Mouse (Mus musculus) stomach, embryonic 16.5 days (tissue): Measurements from ENCODE around the gene Sugp2. TPM values are rescaled to one million over a fixed set of nuclear protein-coding genes. Genes with fewer than 3 reads are reported as not detected.
A peak's percentile ranks its signal among the peaks of the same experiment; 100 is the strongest.
"Not testable (repeated sequence)": the region's sequence is repeated elsewhere in the genome, so short reads cannot be mapped to it uniquely, and the experiment has no call there.

ENCODE experiments used
- ATAC-seq: fragments of 200-750 bp; cut with Nextera tagmentation; 2 replicates; pipeline ENCODE4 v1.8.0; 2017; ENCODE audit warnings: moderate number of reproducible peaks, moderate TSS enrichment; ENCODE audit not compliant: insufficient read depth, low FRiP score
- H3K27ac ChIP-seq: fragments of 300-500 bp; sonication (generic); 2 replicates; pipeline ENCODE4 v1.5.1; 2014; ENCODE audit warnings: low read length
- H3K27me3 ChIP-seq: fragments of 300-500 bp; sonication (generic); 2 replicates; pipeline ENCODE4 v1.6.1; 2014; ENCODE audit warnings: low read length, control low read depth, mixed read lengths; ENCODE audit not compliant: control insufficient read depth, insufficient read depth
- H3K36me3 ChIP-seq: fragments of 300-500 bp; sonication (generic); 2 replicates; pipeline ENCODE4 v1.6.1; 2014; ENCODE audit warnings: low read length; ENCODE audit not compliant: control insufficient read depth, insufficient read depth
- H3K4me1 ChIP-seq: fragments of 300-500 bp; sonication (generic); 2 replicates; pipeline ENCODE4 v1.6.1; 2014; ENCODE audit warnings: low read length, control low read depth, mixed read lengths; ENCODE audit not compliant: control insufficient read depth, insufficient read depth
- H3K4me2 ChIP-seq: fragments of 300-500 bp; sonication (generic); 2 replicates; pipeline ENCODE4 v1.6.1; 2014; ENCODE audit warnings: low read depth, low read length, mixed read lengths
- H3K4me3 ChIP-seq: fragments of 300-500 bp; sonication (generic); replicated peaks from 2 replicates; pipeline ENCODE4 v1.5.1; 2014; ENCODE audit warnings: mild to moderate bottlenecking, low read length
- H3K9ac ChIP-seq: fragments of 300-500 bp; sonication (generic); 2 replicates; pipeline ENCODE4 v1.6.1; 2014; ENCODE audit warnings: low read length
- H3K9me3 ChIP-seq: fragments of 300-500 bp; sonication (generic); replicated peaks from 2 replicates; pipeline ENCODE4 v1.6.1; 2016; ENCODE audit warnings: low read length, control low read depth; ENCODE audit not compliant: control insufficient read depth
- WGBS: fragments of 180-500 bp; shearing (Covaris S2); extraction: QIAGEN DNeasy Blood & Tissue Kit; methylation state at CpG from one replicate; pipeline ENCODE4 v1.1.7; 2014; 5-methylcytosine and 5-hydroxymethylcytosine counted together
- polyA plus RNA-seq: library from polyadenylated mRNA; unstranded; fragments of >200 nt; fragmentation: Nextera tagmentation; extraction: Ambion mirVana; gene quantifications from 2 replicates; pipeline ENCODE4 v1.2.1, GENCODE M21; 2015

Sugp2 gene
- polyA plus RNA-seq, 1 experiment from 2014 or later: 25.6 TPM

DNA sequence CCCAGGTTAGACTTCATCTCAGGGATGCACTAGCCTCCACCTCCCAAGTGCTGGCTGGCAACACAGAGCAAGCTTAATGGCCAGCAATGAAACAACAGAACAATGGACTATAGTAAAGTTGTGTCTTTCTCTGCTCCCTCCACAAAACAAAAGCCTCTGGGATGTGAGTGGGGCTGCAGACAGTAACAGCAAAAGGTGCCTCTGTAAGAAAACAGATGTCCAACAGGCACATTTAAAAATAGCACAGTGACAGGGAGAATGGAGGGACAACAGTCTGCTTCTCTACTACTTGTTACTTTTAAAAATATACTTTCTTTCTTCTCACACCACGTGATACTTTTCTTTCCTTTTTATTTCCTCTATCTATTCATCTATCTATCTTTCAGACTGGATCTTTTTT is 29.3 kb upstream of the Sugp2 start:
- no peak for ATAC-seq
- 72% methylated on average over 1 of the region's 1 CpGs for WGBS
- Histone ChIP-seq H3K27me3 (no peaks in the 10 kb centered on the region), H3K27ac (no peak overlapping the region), H3K36me3 (no peaks in the 10 kb centered on the region), H3K9ac (no peak overlapping the region), H3K4me3 (no peak overlapping the region), H3K4me2 (no peak overlapping the region), H3K4me1 (peaks cover 8% of the 10 kb centered on the region), H3K9me3 (no peaks in the 10 kb centered on the region)

DNA sequence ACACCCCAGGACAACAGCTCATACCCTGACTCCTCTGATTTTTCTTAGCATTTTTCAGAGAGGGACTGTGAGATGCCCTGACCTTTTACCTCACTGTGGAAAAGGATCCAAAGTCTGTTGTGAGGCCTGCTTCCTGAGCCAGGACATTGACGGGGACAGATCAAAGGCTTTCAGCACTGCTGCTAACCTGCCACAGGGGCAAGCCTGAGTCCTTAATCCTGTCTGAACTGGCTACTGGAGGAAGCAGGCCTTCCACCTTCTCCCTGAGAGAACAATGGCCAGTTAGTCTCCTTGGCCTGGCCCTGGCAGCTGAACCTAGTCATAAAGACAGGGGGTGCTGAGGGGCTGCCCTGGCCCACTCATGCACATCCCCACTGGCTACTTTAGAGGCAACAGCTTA is 25.9 kb upstream of the Sugp2 start:
- 58% methylated on average over 1 of the region's 1 CpGs for WGBS
- Histone ChIP-seq H3K27me3 (no peaks in the 10 kb centered on the region), H3K9me3 (no peaks in the 10 kb centered on the region), H3K36me3 (no peaks in the 10 kb centered on the region), H3K4me1 (peaks cover 17% of the 10 kb centered on the region), H3K4me3 (no peak overlapping the region), H3K4me2 (no peak overlapping the region), H3K9ac (no peak overlapping the region; the same call in 1 of the 2 replicates), H3K27ac (no peak overlapping the region)
- no peak for ATAC-seq

DNA sequence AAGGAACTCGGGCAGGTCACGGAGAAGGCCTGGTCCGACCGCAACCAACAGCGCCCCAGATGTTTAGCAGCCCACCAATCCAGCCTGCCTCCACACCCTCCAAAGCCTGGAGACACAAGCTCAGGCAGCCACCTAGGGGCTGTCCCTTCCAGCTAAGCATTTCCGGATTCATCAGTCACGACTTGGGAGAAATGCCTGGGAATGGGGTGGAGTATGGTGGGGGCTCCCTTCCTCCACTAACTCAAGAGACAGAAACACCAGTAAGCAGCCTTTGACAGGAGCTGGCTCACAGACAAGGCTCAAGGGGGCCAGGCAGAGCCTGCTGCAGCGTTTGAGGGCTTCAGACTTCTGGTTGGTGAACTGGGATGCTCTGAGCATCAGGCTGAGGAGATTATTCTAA is 23.5 kb upstream of the Sugp2 start:
- H3K27me3 ChIP-seq: no peaks in the 10 kb centered on the region
- H3K9ac ChIP-seq: 0 out of 2 replicates have a peak overlapping the region, but pooled peaks have one; percentile 33
- H3K9me3 ChIP-seq: no peaks in the 10 kb centered on the region
- H3K27ac ChIP-seq: peak overlapping the region; percentile 19; the same call in 1 of the 2 replicates
- no peak for ATAC-seq
- H3K36me3 ChIP-seq: no peaks in the 10 kb centered on the region
- H3K4me2 ChIP-seq: peak overlapping the region; percentile 30; the same call in 1 of the 2 replicates
- H3K4me3 ChIP-seq: 0 out of 2 replicates have a peak overlapping the region, but pooled peaks have one; percentile 9
- WGBS: 22% methylated on average over 8 of the region's 8 CpGs
- peaks cover 17% of the 10 kb centered on the region for H3K4me1 ChIP-seq

DNA sequence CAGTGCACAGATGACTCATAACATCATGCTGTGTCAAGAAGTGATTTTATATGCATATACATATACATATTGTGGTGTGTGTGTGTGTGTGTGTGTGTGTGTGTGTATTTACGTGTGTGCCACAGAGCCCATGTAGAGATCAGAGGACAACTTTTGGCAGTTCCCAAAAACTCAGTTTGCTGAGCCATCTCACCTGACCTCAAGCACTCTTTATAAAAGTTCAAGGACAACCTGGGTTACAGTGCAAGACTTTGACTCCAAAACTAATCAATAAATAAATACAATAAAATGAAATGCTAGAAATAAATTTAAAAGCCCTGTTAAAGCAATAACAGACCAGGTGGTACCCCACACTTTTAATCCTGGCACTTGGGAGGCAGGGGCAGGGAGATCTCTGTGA is 22.8 kb upstream of the Sugp2 start:
- Histone ChIP-seq H3K36me3 (no peaks in the 10 kb centered on the region), H3K27ac (no peak overlapping the region), H3K9ac (peak overlapping the region; percentile 80), H3K4me3 (peak overlapping the region; percentile 72), H3K4me2 (peak overlapping the region; percentile 99), H3K4me1 (peaks cover 17% of the 10 kb centered on the region), H3K27me3 (no peaks in the 10 kb centered on the region), H3K9me3 (no peaks in the 10 kb centered on the region)
- WGBS: 76% methylated on average over 1 of the region's 1 CpGs
- ATAC-seq: no peak

DNA sequence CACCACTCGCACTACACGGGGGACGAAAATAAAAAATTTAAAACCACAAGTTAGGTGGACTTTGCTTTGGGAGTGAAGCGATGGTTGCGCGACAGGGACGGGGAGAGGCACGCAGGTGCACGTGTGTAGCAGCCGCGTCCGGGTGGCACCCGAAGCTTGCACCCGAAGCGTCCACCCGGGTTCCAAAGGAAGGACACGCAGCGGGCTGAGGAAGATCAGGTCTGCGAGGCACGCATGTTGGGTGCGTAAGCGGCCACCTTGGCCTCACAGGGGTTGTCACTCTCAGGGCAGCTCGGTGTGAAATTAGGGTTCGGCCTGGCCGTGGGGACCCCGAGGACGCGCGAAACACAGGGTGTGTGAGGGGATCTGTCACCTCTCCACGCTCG is 22.3 kb upstream of the Sugp2 start:
- no peaks in the 10 kb centered on the region for H3K27me3 ChIP-seq
- H3K4me3 ChIP-seq: peak overlapping the region; percentile 72
- peaks cover 17% of the 10 kb centered on the region for H3K4me1 ChIP-seq
- peak overlapping the region; percentile 55 for H3K27ac ChIP-seq
- peak overlapping the region; percentile 80 for H3K9ac ChIP-seq
- no peaks in the 10 kb centered on the region for H3K9me3 ChIP-seq
- ATAC-seq: no peak
- 2% methylated on average over 31 of the region's 31 CpGs for WGBS
- no peaks in the 10 kb centered on the region for H3K36me3 ChIP-seq
- H3K4me2 ChIP-seq: peak overlapping the region; percentile 99

DNA sequence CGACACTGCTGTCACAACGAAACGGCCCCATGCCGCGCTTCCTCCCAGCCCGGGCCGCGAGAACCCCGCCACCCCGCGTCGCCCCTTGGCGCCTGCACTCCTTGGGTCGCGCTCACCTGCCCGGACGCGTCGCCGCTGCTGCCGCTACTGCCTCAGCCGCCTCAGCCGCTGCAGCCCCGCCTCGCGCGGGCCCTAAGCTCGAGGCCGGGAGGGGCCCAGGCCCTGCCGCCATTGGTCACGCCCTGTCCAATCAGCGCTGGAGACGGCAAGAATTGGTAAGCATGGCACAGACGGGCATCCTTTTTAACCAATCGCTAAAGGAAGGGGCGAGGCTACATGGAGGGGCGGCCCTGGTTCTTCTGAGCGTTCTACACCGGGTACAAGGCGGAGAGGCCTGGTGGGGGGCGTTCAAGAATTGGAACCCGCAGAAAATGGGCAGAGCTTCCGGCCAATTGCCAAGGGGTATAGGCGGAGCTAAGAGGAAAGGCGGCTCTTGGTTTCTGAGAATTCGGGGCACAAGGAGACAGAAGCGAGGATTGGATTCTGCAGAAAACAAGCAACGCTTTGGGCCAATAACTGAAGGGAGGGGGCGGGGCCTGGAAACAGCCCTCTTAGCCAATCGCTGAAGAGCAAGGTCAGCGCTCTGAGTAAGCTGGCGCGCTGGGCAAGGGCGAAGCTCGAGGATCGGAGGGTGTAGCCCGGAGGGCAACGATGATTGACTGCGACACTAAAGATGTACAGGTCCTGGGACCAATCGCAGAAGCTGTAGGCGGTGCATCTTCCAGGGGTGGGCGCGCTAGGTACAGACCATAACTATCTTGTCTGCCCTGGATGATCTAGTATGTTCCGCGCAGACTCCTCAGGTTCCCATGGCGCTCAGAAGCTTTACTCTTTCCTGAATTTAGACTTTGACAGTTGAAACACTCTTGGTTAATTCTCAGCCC is 21.6 kb upstream of the Sugp2 start, which contains the start of gene Slc25a42:
TSS of gene Slc25a42 (minus strand) at position 194 of the 944 bp plus-strand sequence.
- Histone ChIP-seq H3K4me2 (peak within 1 kb of the TSS; percentile 99), H3K4me1 (peaks cover 17% of the 10 kb centered on the region), H3K36me3 (no peaks in the 10 kb centered on the region), H3K9ac (peak within 1 kb of the TSS; percentile 80), H3K27ac (peak within 1 kb of the TSS; percentile 55), H3K9me3 (no peaks in the 10 kb centered on the region), H3K27me3 (no peaks in the 10 kb centered on the region), H3K4me3 (peak within 1 kb of the TSS; percentile 72)
- WGBS: under 1% methylated on average over 64 of the region's 66 CpGs
- peak; percentile 98 for ATAC-seq

DNA sequence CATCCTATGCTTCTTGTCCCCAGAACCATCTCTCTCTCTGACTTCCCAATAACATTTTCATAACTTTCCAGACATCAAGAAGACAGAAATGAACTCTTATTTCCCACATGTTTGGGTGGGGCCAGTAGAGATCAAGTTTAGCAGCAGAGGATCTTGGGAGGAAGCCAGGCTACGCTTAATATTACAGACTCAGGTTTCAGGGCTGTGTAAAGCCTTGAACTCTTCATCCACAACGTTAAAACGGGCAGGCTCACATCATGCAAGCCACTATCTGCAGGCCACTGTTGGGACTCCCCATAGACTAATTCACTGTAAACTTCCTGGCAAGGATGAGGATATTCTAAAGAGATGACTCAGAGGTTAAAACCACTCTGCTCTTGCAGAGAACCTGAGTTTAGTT is 19.6 kb upstream of the Sugp2 start:
- Histone ChIP-seq H3K4me3 (no peak overlapping the region), H3K4me1 (peaks cover 17% of the 10 kb centered on the region), H3K9ac (no peak overlapping the region), H3K27me3 (no peaks in the 10 kb centered on the region), H3K9me3 (no peaks in the 10 kb centered on the region), H3K4me2 (no peak overlapping the region), H3K27ac (no peak overlapping the region), H3K36me3 (no peaks in the 10 kb centered on the region)
- 69% methylated on average over 3 of the region's 3 CpGs for WGBS
- ATAC-seq: no peak

DNA sequence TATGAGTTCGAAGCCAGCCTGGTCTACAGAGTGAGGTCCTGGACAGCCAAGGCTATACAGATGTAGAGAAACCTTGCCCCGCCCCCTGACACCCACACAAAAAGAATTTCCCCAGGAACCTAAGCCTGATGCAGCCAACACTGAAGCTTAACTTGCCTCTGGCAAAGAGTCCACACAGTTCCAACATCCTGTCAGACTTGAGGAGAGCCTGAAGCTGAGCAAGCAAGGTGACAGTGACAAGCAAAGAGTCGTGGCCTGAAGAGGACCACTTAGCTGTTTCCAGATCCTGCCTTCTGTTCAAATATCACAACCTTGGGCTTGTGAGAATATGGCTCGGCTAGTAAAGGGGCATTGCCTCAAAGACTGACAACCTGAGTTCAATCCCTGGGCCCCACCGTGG is 18.9 kb upstream of the Sugp2 start:
- no peak for ATAC-seq
- WGBS: 63% methylated on average over 5 of the region's 5 CpGs
- Histone ChIP-seq H3K27me3 (no peaks in the 10 kb centered on the region), H3K27ac (no peak overlapping the region), H3K4me3 (no peak overlapping the region), H3K36me3 (no peaks in the 10 kb centered on the region), H3K9me3 (no peaks in the 10 kb centered on the region), H3K4me1 (peaks cover 16% of the 10 kb centered on the region), H3K4me2 (no peak overlapping the region), H3K9ac (no peak overlapping the region)

- WGBS: 60% methylated on average over 3 of the region's 3 CpGs
These were observed 17.9 kb upstream of the Sugp2 start for GRCm38 (mm10) chr8:70216161-70216560.

More at GRCm38 (mm10) chr8:70216161-70216560, 17.9 kb upstream of the Sugp2 start:
- ATAC-seq, H3K4me2 ChIP-seq, H3K27me3 ChIP-seq, H3K4me3 ChIP-seq, H3K9me3 ChIP-seq, H3K4me1 ChIP-seq, H3K27ac ChIP-seq, H3K9ac ChIP-seq, H3K36me3 ChIP-seq: not testable (repeated sequence)
